Mouse (Mus musculus): ENCODE measurements at regions not wholly inside any gene's neighbourhood (a gene's known extent, or its start where the extent isn't known, plus 50 kb on each side); places are given as distances from the start of the nearest gene placed in this dataset.
"Not testable (repeated sequence)": the region's sequence is repeated elsewhere in the genome, so short reads cannot be mapped to it uniquely, and the experiment has no call there.

- Histone ChIP-seq H3K4me1 (ENCODE audit: control insufficient read depth, insufficient read depth, low read length) (no peaks in the 10 kb centered on the region), H3K27ac (ENCODE audit: insufficient read depth, low read length) (no peak overlapping the region), H3K36me3 (ENCODE audit: control insufficient read depth, insufficient read depth, low read length, poor library complexity, severe bottlenecking) (no peaks in the 10 kb centered on the region), H3K9ac (ENCODE audit: low read depth, poor library complexity, severe bottlenecking) (no peak overlapping the region), H3K27me3 (ENCODE audit: control insufficient read depth, insufficient read depth, low read length, poor library complexity, severe bottlenecking) (no peaks in the 10 kb centered on the region), H3K9me3 (replicated peaks; ENCODE audit: control insufficient read depth, insufficient read depth, low read length, poor library complexity, severe bottlenecking) (no peaks in the 10 kb centered on the region), H3K4me3 (ENCODE audit: low read depth, low read length) (no peak overlapping the region)
- TF ChIP-seq EP300 (IDR thresholded peaks at IDR 0.05; ENCODE audit: insufficient read depth, low read depth, low read length) (no peak), POLR2A (IDR thresholded peaks at IDR 0.05; ENCODE audit: insufficient read depth, low read length) (no peak), CTCF (IDR thresholded peaks at IDR 0.05; ENCODE audit: low read depth, low read length) (no peak)
Measured at GRCm38 (mm10) chr4:3427968-3428367, 242.8 kb upstream of the Vmn1r3 start.

GRCm38 (mm10) chr4:3419920-3420499 lies 234.9 kb upstream of the Vmn1r3 start:
- no peaks in the 10 kb centered on the region for H3K27me3 ChIP-seq (ENCODE audit: control insufficient read depth, insufficient read depth, low read length, poor library complexity, severe bottlenecking)
- H3K4me3 ChIP-seq (ENCODE audit: low read depth, low read length) = no peak overlapping the region
- H3K36me3 ChIP-seq (ENCODE audit: control insufficient read depth, insufficient read depth, low read length, poor library complexity, severe bottlenecking) = no peaks in the 10 kb centered on the region
- H3K4me1 ChIP-seq (ENCODE audit: control insufficient read depth, insufficient read depth, low read length) = no peaks in the 10 kb centered on the region
- H3K9me3 ChIP-seq (replicated peaks; ENCODE audit: control insufficient read depth, insufficient read depth, low read length, poor library complexity, severe bottlenecking) = no peaks in the 10 kb centered on the region
- H3K27ac ChIP-seq (ENCODE audit: insufficient read depth, low read length) = no peak overlapping the region
- no peak overlapping the region for H3K9ac ChIP-seq (ENCODE audit: low read depth, poor library complexity, severe bottlenecking)
- TF ChIP-seq CTCF (IDR thresholded peaks at IDR 0.05; ENCODE audit: low read depth, low read length) = peak; percentile 11
- no peak for TF ChIP-seq POLR2A (IDR thresholded peaks at IDR 0.05; ENCODE audit: insufficient read depth, low read length)

GRCm38 (mm10) chr4:3416670-3417069 lies 231.5 kb upstream of the Vmn1r3 start:
- H3K27me3 ChIP-seq (ENCODE audit: control insufficient read depth, insufficient read depth, low read length, poor library complexity, severe bottlenecking) = no peaks in the 10 kb centered on the region
- H3K4me3 ChIP-seq (ENCODE audit: low read depth, low read length) = no peak overlapping the region
- no peaks in the 10 kb centered on the region for H3K9me3 ChIP-seq (replicated peaks; ENCODE audit: control insufficient read depth, insufficient read depth, low read length, poor library complexity, severe bottlenecking)
- H3K27ac ChIP-seq (ENCODE audit: insufficient read depth, low read length) = peak overlapping the region; percentile 45
- no peaks in the 10 kb centered on the region for H3K4me1 ChIP-seq (ENCODE audit: control insufficient read depth, insufficient read depth, low read length)
- no peak overlapping the region for H3K9ac ChIP-seq (ENCODE audit: low read depth, poor library complexity, severe bottlenecking)
- TF ChIP-seq EP300 (IDR thresholded peaks at IDR 0.05; ENCODE audit: insufficient read depth, low read depth, low read length) (peak; percentile 54; the same call in 1 of the 2 replicates), CTCF (IDR thresholded peaks at IDR 0.05; ENCODE audit: low read depth, low read length) (no peak)
- no peaks in the 10 kb centered on the region for H3K36me3 ChIP-seq (ENCODE audit: control insufficient read depth, insufficient read depth, low read length, poor library complexity, severe bottlenecking)

- not testable (repeated sequence) for H3K4me1 ChIP-seq (ENCODE audit: control insufficient read depth, insufficient read depth, low read length); H3K9ac ChIP-seq (ENCODE audit: low read depth, poor library complexity, severe bottlenecking); H3K4me3 ChIP-seq (ENCODE audit: low read depth, low read length); H3K27ac ChIP-seq (ENCODE audit: insufficient read depth, low read length); H3K36me3 ChIP-seq (ENCODE audit: control insufficient read depth, insufficient read depth, low read length, poor library complexity, severe bottlenecking); H3K27me3 ChIP-seq (ENCODE audit: control insufficient read depth, insufficient read depth, low read length, poor library complexity, severe bottlenecking); H3K9me3 ChIP-seq (replicated peaks; ENCODE audit: control insufficient read depth, insufficient read depth, low read length, poor library complexity, severe bottlenecking)
Measured at GRCm38 (mm10) chr4:3414442-3415022, 229.4 kb upstream of the Vmn1r3 start.

- H3K27me3 ChIP-seq (ENCODE audit: control insufficient read depth, insufficient read depth, low read length, poor library complexity, severe bottlenecking) = no peaks in the 10 kb centered on the region
- H3K9me3 ChIP-seq (replicated peaks; ENCODE audit: control insufficient read depth, insufficient read depth, low read length, poor library complexity, severe bottlenecking) = no peaks in the 10 kb centered on the region
- H3K9ac ChIP-seq (ENCODE audit: low read depth, poor library complexity, severe bottlenecking) = no peak overlapping the region
- H3K27ac ChIP-seq (ENCODE audit: insufficient read depth, low read length) = no peak overlapping the region
- no peaks in the 10 kb centered on the region for H3K36me3 ChIP-seq (ENCODE audit: control insufficient read depth, insufficient read depth, low read length, poor library complexity, severe bottlenecking)
- no peak overlapping the region for H3K4me3 ChIP-seq (ENCODE audit: low read depth, low read length)
- TF ChIP-seq EP300 (IDR thresholded peaks at IDR 0.05; ENCODE audit: insufficient read depth, low read depth, low read length) (no peak), CTCF (IDR thresholded peaks at IDR 0.05; ENCODE audit: low read depth, low read length) (no peak), POLR2A (IDR thresholded peaks at IDR 0.05; ENCODE audit: insufficient read depth, low read length) (no peak)
- no peaks in the 10 kb centered on the region for H3K4me1 ChIP-seq (ENCODE audit: control insufficient read depth, insufficient read depth, low read length)
Measured at GRCm38 (mm10) chr4:3413493-3414441, 228.6 kb upstream of the Vmn1r3 start.

- H3K9me3 ChIP-seq (replicated peaks; ENCODE audit: control insufficient read depth, insufficient read depth, low read length, poor library complexity, severe bottlenecking); H3K4me3 ChIP-seq (ENCODE audit: low read depth, low read length); H3K4me1 ChIP-seq (ENCODE audit: control insufficient read depth, insufficient read depth, low read length); H3K27ac ChIP-seq (ENCODE audit: insufficient read depth, low read length); H3K36me3 ChIP-seq (ENCODE audit: control insufficient read depth, insufficient read depth, low read length, poor library complexity, severe bottlenecking); H3K9ac ChIP-seq (ENCODE audit: low read depth, poor library complexity, severe bottlenecking); H3K27me3 ChIP-seq (ENCODE audit: control insufficient read depth, insufficient read depth, low read length, poor library complexity, severe bottlenecking): not testable (repeated sequence)
Measured at GRCm38 (mm10) chr4:3412323-3412722, 227.2 kb upstream of the Vmn1r3 start.

- not testable (repeated sequence) for H3K4me3 ChIP-seq (ENCODE audit: low read depth, low read length); H3K36me3 ChIP-seq (ENCODE audit: control insufficient read depth, insufficient read depth, low read length, poor library complexity, severe bottlenecking); H3K27me3 ChIP-seq (ENCODE audit: control insufficient read depth, insufficient read depth, low read length, poor library complexity, severe bottlenecking); H3K4me1 ChIP-seq (ENCODE audit: control insufficient read depth, insufficient read depth, low read length); H3K9ac ChIP-seq (ENCODE audit: low read depth, poor library complexity, severe bottlenecking)
- peaks cover 12% of the 10 kb centered on the region for H3K9me3 ChIP-seq (replicated peaks; ENCODE audit: control insufficient read depth, insufficient read depth, low read length, poor library complexity, severe bottlenecking)
- peak overlapping the region; percentile 94 for H3K27ac ChIP-seq (ENCODE audit: insufficient read depth, low read length)
Measured at GRCm38 (mm10) chr4:3402856-3403255, 217.7 kb upstream of the Vmn1r3 start.

GRCm38 (mm10) chr4:3401766-3402165 lies 216.6 kb upstream of the Vmn1r3 start:
- H3K27ac ChIP-seq (ENCODE audit: insufficient read depth, low read length) = peak overlapping the region; percentile 44; the same call in 1 of the 2 replicates
- H3K9ac ChIP-seq (ENCODE audit: low read depth, poor library complexity, severe bottlenecking); H3K4me3 ChIP-seq (ENCODE audit: low read depth, low read length); H3K36me3 ChIP-seq (ENCODE audit: control insufficient read depth, insufficient read depth, low read length, poor library complexity, severe bottlenecking); H3K4me1 ChIP-seq (ENCODE audit: control insufficient read depth, insufficient read depth, low read length); H3K27me3 ChIP-seq (ENCODE audit: control insufficient read depth, insufficient read depth, low read length, poor library complexity, severe bottlenecking): not testable (repeated sequence)
- H3K9me3 ChIP-seq (replicated peaks; ENCODE audit: control insufficient read depth, insufficient read depth, low read length, poor library complexity, severe bottlenecking) = peaks cover 12% of the 10 kb centered on the region

Data from ES-Bruce4 (cell line).